Mouse (Mus musculus) intestine, embryonic 14.5 days (tissue): ENCODE data around the gene Rab23. TPM values are rescaled to one million over a fixed set of nuclear protein-coding genes. Genes with fewer than 3 reads are reported as not detected.

Experiments used
- ATAC-seq: fragments of 200-750 bp; cut with Nextera tagmentation; replicated peaks from 2 replicates; pipeline ENCODE4 v1.8.0; 2017; ENCODE audit warnings: low read depth, moderate number of reproducible peaks, moderate TSS enrichment, moderate library complexity; ENCODE audit not compliant: low FRiP score, low TSS enrichment
- DNase-seq: peaks from one replicate; pipeline ENCODE4 v3.0.0-alpha.2; 2018; ENCODE audit warnings: low spot score
- H3K27ac ChIP-seq: fragments of 300-500 bp; sonication (generic); 2 replicates; pipeline ENCODE4 v1.5.1; 2014; ENCODE audit warnings: low read depth, mild to moderate bottlenecking, control low read depth
- H3K27me3 ChIP-seq: fragments of 300-500 bp; sonication (generic); replicated peaks from 2 replicates; pipeline ENCODE4 v1.6.1; 2014; ENCODE audit warnings: low read length, control low read depth; ENCODE audit not compliant: control insufficient read depth, insufficient read depth
- H3K36me3 ChIP-seq: fragments of 300-500 bp; sonication (generic); 2 replicates; pipeline ENCODE4 v1.6.1; 2014; ENCODE audit warnings: low read length, control low read depth; ENCODE audit not compliant: control insufficient read depth, insufficient read depth
- H3K4me1 ChIP-seq: fragments of 300-500 bp; sonication (generic); replicated peaks from 2 replicates; pipeline ENCODE4 v1.6.1; 2014; ENCODE audit warnings: low read length, control low read depth, mixed read lengths; ENCODE audit not compliant: control insufficient read depth, insufficient read depth
- H3K4me2 ChIP-seq: fragments of 300-500 bp; sonication (generic); 2 replicates; pipeline ENCODE4 v1.6.1; 2014; ENCODE audit warnings: low read length
- H3K4me3 ChIP-seq: fragments of 300-500 bp; sonication (generic); 2 replicates; pipeline ENCODE4 v1.5.1; 2014; ENCODE audit warnings: low read depth, low read length, control low read depth, mixed read lengths
- H3K9ac ChIP-seq: fragments of 300-500 bp; sonication (generic); 2 replicates; pipeline ENCODE4 v1.6.1; 2014; ENCODE audit warnings: mild to moderate bottlenecking, low read length
- H3K9me3 ChIP-seq: fragments of 300-500 bp; sonication (generic); 2 replicates; pipeline ENCODE4 v1.6.1; 2016; ENCODE audit warnings: low read length, control low read depth; ENCODE audit not compliant: control insufficient read depth
- WGBS: fragments of 180-500 bp; shearing (Covaris S2); extraction: QIAGEN DNeasy Blood & Tissue Kit; methylation state at CpG from one replicate; pipeline ENCODE4 v1.1.7; 2014; 5-methylcytosine and 5-hydroxymethylcytosine counted together
- polyA plus RNA-seq: library from polyadenylated mRNA; unstranded; fragments of >200 nt; fragmentation: Nextera tagmentation; extraction: Ambion mirVana; gene quantifications from 2 replicates; pipeline ENCODE4 v1.2.1, GENCODE M21; 2014

Gene Rab23
- polyA plus RNA-seq: 21.7 and 23.2 TPM in 2 replicates

DNA sequence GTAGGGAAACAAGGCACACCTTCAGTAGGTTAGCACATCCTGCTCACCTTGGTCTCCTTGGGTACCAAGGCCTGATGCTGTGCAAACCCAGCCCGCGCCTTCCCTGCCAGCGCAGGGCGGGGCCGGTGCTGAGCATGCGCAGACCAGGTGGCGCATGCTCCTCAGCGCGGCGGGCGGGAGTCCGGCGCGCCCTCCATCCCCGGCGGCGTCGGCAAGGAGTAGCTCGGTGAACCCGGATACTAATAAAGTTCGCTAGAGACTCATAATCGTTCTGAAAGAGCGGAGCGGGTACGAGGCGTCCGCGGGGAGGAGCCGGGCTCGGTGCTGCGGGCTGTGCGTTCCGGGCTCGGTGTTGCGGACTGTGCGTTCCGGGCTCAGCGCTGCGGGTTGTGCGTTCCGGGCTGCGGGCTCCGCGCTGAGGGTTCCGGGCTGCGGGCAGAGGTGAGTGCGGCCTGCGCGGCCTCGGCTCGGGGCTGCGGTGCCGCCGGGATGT is at the start of gene Rab23:
Gene Rab23, plus strand, starts transcription at position 155 of the 493 bp plus-strand sequence.
- peak within 1 kb of the TSS; percentile 68 for H3K4me2 ChIP-seq
- peak within 1 kb of the TSS; percentile 68 for H3K4me3 ChIP-seq
- under 1% methylated on average over 54 of the region's 54 CpGs for WGBS
- H3K4me1 ChIP-seq: peaks cover 7% of the 10 kb centered on the region
- ATAC-seq: peak; percentile 95
- H3K9ac ChIP-seq: peak within 1 kb of the TSS; percentile 87
- H3K9me3 ChIP-seq: no peaks in the 10 kb centered on the region
- peaks cover 26% of the 10 kb centered on the region for H3K36me3 ChIP-seq
- no peaks in the 10 kb centered on the region for H3K27me3 ChIP-seq
- peak; percentile 91 for DNase-seq
- peak within 1 kb of the TSS; percentile 85 for H3K27ac ChIP-seq

GRCm38 (mm10) chr1:33670164-33670616 is 49.5 kb upstream of the Rab23 start:
- peak; percentile 84 for DNase-seq
- Histone ChIP-seq H3K4me1 (peaks cover 4% of the 10 kb centered on the region; the same call in 1 of the 2 replicates), H3K9me3 (no peaks in the 10 kb centered on the region), H3K27me3 (no peaks in the 10 kb centered on the region), H3K36me3 (peaks cover 12% of the 10 kb centered on the region), H3K4me3 (peak overlapping the region; percentile 63), H3K27ac (peak overlapping the region; percentile 78), H3K9ac (peak overlapping the region; percentile 49), H3K4me2 (peak overlapping the region; percentile 86)
- ATAC-seq: peak; percentile 59
- WGBS: under 1% methylated on average over 37 of the region's 37 CpGs

DNA sequence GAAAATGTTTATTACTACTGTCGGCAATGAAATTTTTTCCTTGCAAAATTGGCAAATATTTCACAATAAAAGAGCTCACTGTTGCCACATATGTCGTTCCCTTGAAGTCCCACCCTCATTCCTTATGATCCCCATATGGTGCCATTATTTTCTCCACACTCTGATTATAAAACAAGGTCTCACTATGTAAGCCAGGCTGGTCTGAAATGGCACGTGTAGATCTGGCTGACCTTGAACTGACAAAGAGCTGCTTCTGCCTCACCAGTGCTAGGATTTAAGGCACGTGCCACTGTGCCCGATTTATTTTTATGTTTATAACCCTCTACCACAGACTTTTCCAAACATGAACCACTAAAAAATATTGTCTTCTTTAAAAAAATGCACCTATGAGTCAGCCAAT is 48.2 kb upstream of the Rab23 start:
- H3K9me3 ChIP-seq: no peaks in the 10 kb centered on the region
- peaks cover 6% of the 10 kb centered on the region for H3K36me3 ChIP-seq
- H3K4me2 ChIP-seq: no peak overlapping the region
- H3K27me3 ChIP-seq: no peaks in the 10 kb centered on the region
- H3K27ac ChIP-seq: no peak overlapping the region
- H3K4me1 ChIP-seq: peaks cover 4% of the 10 kb centered on the region; the same call in 1 of the 2 replicates
- H3K4me3 ChIP-seq: no peak overlapping the region
- DNase-seq (no peak), ATAC-seq (no peak)
- no peak overlapping the region for H3K9ac ChIP-seq
- WGBS: 71% methylated on average over 5 of the region's 5 CpGs

DNA sequence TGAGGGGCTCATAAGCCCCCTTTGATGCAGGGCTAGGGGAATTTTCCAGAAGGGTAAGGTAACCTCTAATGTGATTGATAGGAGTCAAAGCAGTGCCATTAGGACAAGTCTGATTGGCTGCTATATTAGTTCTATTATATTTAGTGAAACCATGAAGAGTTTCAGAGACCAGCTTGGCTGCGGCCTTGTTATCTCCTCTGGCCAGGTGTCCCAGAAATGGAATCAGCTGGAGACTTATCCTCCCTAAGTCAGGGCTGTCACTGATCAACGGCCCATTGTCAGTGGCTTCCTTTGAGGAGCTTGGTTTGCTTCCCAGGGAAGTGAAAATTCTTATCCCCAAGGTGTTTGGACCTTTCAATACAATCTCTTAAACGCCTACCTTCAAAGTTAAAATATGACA is 47.6 kb upstream of the Rab23 start:
- Histone ChIP-seq H3K4me3 (no peak overlapping the region), H3K9me3 (no peaks in the 10 kb centered on the region), H3K27ac (no peak overlapping the region), H3K27me3 (no peaks in the 10 kb centered on the region), H3K4me2 (no peak overlapping the region), H3K9ac (no peak overlapping the region), H3K36me3 (no peaks in the 10 kb centered on the region), H3K4me1 (peaks cover 4% of the 10 kb centered on the region; the same call in 1 of the 2 replicates)
- 63% methylated on average over 3 of the region's 3 CpGs for WGBS
- DNase-seq (no peak), ATAC-seq (no peak)

DNA sequence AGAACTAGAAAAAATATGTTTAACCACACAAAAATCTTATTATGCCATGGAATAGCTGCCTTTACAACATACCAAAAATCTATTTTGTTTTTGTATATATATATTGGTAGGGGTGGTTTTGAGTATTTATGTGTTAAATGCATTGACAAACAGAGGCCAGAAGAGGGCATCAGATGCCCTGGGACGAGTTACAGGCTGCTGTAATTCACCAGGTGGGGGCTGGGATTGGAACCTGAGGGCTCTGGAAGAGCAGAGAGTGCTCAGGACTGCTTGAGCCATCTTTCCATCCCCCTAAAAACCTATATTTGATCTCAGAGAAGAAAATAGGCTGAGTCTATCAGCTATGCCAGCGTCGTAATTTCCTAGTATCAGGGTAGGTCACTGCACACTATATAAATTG is 47.2 kb upstream of the Rab23 start:
- Histone ChIP-seq H3K4me2 (no peak overlapping the region), H3K27me3 (no peaks in the 10 kb centered on the region), H3K36me3 (no peaks in the 10 kb centered on the region), H3K4me3 (no peak overlapping the region), H3K27ac (no peak overlapping the region), H3K4me1 (peaks cover 4% of the 10 kb centered on the region; the same call in 1 of the 2 replicates), H3K9ac (no peak overlapping the region), H3K9me3 (no peaks in the 10 kb centered on the region)
- ATAC-seq (no peak), DNase-seq (no peak)
- 18% methylated on average over 3 of the region's 3 CpGs for WGBS

GRCm38 (mm10) chr1:33673158-33673960 is 46.3 kb upstream of the Rab23 start:
- 41% methylated on average over 17 of the region's 17 CpGs for WGBS
- Histone ChIP-seq H3K4me2 (peak overlapping the region; percentile 9; the same call in 1 of the 2 replicates), H3K27ac (no peak overlapping the region)

GRCm38 (mm10) chr1:33680435-33680834 is 39.3 kb upstream of the Rab23 start:
- no peak overlapping the region for H3K27ac ChIP-seq
- no peak overlapping the region for H3K4me2 ChIP-seq
- 47% methylated on average over 3 of the region's 4 CpGs for WGBS
- no peaks in the 10 kb centered on the region for H3K36me3 ChIP-seq
- no peaks in the 10 kb centered on the region for H3K9me3 ChIP-seq
- H3K9ac ChIP-seq: no peak overlapping the region
- DNase-seq (no peak), ATAC-seq (no peak)
- no peaks in the 10 kb centered on the region for H3K4me1 ChIP-seq
- H3K4me3 ChIP-seq: no peak overlapping the region
- no peaks in the 10 kb centered on the region for H3K27me3 ChIP-seq

More at GRCm38 (mm10) chr1:33673158-33673960, 46.3 kb upstream of the Rab23 start:
- H3K9me3 ChIP-seq: no peaks in the 10 kb centered on the region
- H3K9ac ChIP-seq: no peak overlapping the region
- no peaks in the 10 kb centered on the region for H3K36me3 ChIP-seq
- ATAC-seq (no peak), DNase-seq (no peak)
- no peak overlapping the region for H3K4me3 ChIP-seq
- no peaks in the 10 kb centered on the region for H3K27me3 ChIP-seq
- H3K4me1 ChIP-seq: peaks cover 4% of the 10 kb centered on the region; the same call in 1 of the 2 replicates

DNA sequence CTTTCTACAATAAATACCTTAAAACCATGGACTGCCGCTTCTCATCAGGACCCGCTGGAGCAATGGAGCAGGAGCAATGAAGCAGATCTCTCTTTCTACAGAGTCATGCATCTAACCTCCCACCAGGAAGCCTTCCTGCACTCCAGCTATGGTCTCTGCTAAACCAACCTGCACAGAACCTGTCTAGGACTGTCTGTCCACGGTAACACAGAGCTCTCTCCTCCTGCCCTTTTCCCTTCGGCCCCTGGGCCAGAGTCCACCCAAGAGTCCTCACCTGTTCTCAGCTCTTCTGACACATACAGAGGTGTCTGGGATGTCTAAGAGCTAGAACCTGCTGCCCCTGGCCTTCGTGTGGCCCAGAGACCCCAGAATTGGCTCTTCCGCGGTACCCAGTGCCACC is 38.8 kb upstream of the Rab23 start:
- 91% methylated on average over 7 of the region's 7 CpGs for WGBS
- Histone ChIP-seq H3K36me3 (no peaks in the 10 kb centered on the region), H3K9ac (no peak overlapping the region), H3K27me3 (no peaks in the 10 kb centered on the region), H3K4me3 (no peak overlapping the region), H3K4me1 (no peaks in the 10 kb centered on the region), H3K4me2 (no peak overlapping the region), H3K27ac (no peak overlapping the region), H3K9me3 (no peaks in the 10 kb centered on the region)
- no peak for ATAC-seq
- DNase-seq: no peak
